Mouse (Mus musculus) forebrain, embryonic 11.5 days (tissue): ENCODE data around the gene C1qc. TPM values are rescaled to one million over a fixed set of nuclear protein-coding genes. Genes with fewer than 3 reads are reported as not detected.
A peak's percentile ranks its signal among the peaks of the same experiment; 100 is the strongest.

Experiments
- ATAC-seq: fragments of 200-750 bp; cut with Nextera tagmentation; replicated peaks from 2 replicates; pipeline ENCODE4 v1.8.0; 2017; ENCODE audit warnings: moderate TSS enrichment; ENCODE audit not compliant: low FRiP score
- DNase-seq: peaks from one replicate; pipeline ENCODE4 v3.0.0-alpha.2; 2017; ENCODE audit warnings: low spot score
- H3K27ac ChIP-seq: fragments of 300-500 bp; sonication (generic); 2 replicates; pipeline ENCODE4 v1.5.1; 2014; ENCODE audit warnings: low read depth, low read length
- H3K27me3 ChIP-seq: fragments of 300-500 bp; sonication (generic); 2 replicates; pipeline ENCODE4 v1.6.1; 2014; ENCODE audit warnings: mild to moderate bottlenecking, low read length, mixed read lengths; ENCODE audit not compliant: control insufficient read depth, insufficient read depth
- H3K36me3 ChIP-seq: fragments of 300-500 bp; sonication (generic); 2 replicates; pipeline ENCODE4 v1.6.1; 2014; ENCODE audit warnings: mild to moderate bottlenecking, low read length, moderate library complexity, mixed read lengths; ENCODE audit not compliant: control insufficient read depth, insufficient read depth
- H3K4me1 ChIP-seq: fragments of 300-500 bp; sonication (generic); replicated peaks from 2 replicates; pipeline ENCODE4 v1.6.1; 2014; ENCODE audit warnings: low read length, mixed read lengths; ENCODE audit not compliant: control insufficient read depth, insufficient read depth
- H3K4me2 ChIP-seq: fragments of 300-500 bp; sonication (generic); 2 replicates; pipeline ENCODE4 v1.6.1; 2014; ENCODE audit warnings: low read depth, mild to moderate bottlenecking, low read length, moderate library complexity, mixed read lengths; ENCODE audit not compliant: severe bottlenecking
- H3K4me3 ChIP-seq: fragments of 300-500 bp; sonication (generic); 2 replicates; pipeline ENCODE4 v1.5.1; 2014; ENCODE audit warnings: low read depth, low read length
- H3K9ac ChIP-seq: fragments of 300-500 bp; sonication (generic); 2 replicates; pipeline ENCODE4 v1.6.1; 2014; ENCODE audit warnings: low read length
- H3K9me3 ChIP-seq: fragments of 300-500 bp; sonication (generic); 2 replicates; pipeline ENCODE4 v1.6.1; 2016; ENCODE audit warnings: low read length, mixed read lengths; ENCODE audit not compliant: control insufficient read depth
- WGBS: fragments of 180-500 bp; shearing (Covaris S2); extraction: QIAGEN DNeasy Blood & Tissue Kit; methylation state at CpG from one replicate; pipeline ENCODE4 v1.1.7; 2014; 5-methylcytosine and 5-hydroxymethylcytosine counted together
- polyA plus RNA-seq: library from polyadenylated mRNA; unstranded; fragments of >200 nt; fragmentation: Nextera tagmentation; extraction: Ambion mirVana; gene quantifications from 2 replicates; pipeline ENCODE4 v1.2.1, GENCODE M21; 2014

The C1qc gene
- polyA plus RNA-seq = 10.0 and 10.7 TPM in 2 replicates

DNA sequence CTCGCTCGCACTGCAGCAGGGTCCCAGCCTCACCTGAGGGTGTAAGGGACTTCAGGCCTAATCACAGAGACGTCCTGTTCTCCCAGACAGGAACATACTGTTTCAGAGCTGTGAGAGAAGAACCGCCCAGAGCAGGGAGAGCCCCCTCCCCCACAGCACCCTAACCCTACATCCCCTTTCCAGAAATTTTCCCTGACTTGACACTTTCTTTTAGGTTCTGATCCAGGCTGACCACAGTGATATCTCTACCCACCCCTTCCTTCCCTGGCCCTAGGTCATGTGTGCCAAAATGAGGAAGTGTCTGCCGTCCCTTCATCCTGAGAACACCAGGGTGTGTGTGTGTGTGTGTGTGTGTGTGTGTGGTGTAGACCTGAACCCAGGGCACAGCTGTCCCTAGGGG, at the start of gene C1qc:
TSS of gene C1qc (minus strand) at position 255 of the 400 bp plus-strand sequence.
- no peak within 1 kb of the TSS for H3K27ac ChIP-seq
- H3K27me3 ChIP-seq = peaks cover 12% of the 10 kb centered on the region
- no peaks in the 10 kb centered on the region for H3K36me3 ChIP-seq
- H3K4me2 ChIP-seq = no peak within 1 kb of the TSS
- no peaks in the 10 kb centered on the region for H3K9me3 ChIP-seq
- ATAC-seq (no peak), DNase-seq (no peak)
- H3K4me1 ChIP-seq = peaks cover 5% of the 10 kb centered on the region; the same call in 1 of the 2 replicates
- no peak within 1 kb of the TSS for H3K9ac ChIP-seq
- WGBS = 54% methylated on average over 5 of the region's 5 CpGs
- no peak within 1 kb of the TSS for H3K4me3 ChIP-seq

GRCm38 (mm10) chr4:136937935-136938334, 45.1 kb upstream of the C1qc start:
- no peak overlapping the region for H3K9ac ChIP-seq
- no peak overlapping the region for H3K27ac ChIP-seq
- no peaks in the 10 kb centered on the region for H3K36me3 ChIP-seq
- ATAC-seq = no peak
- DNase-seq = no peak
- H3K4me3 ChIP-seq = no peak overlapping the region
- H3K4me2 ChIP-seq = no peak overlapping the region
- H3K27me3 ChIP-seq = no peaks in the 10 kb centered on the region; the same call in 1 of the 2 replicates
- no peaks in the 10 kb centered on the region for H3K9me3 ChIP-seq
- H3K4me1 ChIP-seq = no peaks in the 10 kb centered on the region; the same call in 1 of the 2 replicates
- 87% methylated on average over 5 of the region's 5 CpGs for WGBS

DNA sequence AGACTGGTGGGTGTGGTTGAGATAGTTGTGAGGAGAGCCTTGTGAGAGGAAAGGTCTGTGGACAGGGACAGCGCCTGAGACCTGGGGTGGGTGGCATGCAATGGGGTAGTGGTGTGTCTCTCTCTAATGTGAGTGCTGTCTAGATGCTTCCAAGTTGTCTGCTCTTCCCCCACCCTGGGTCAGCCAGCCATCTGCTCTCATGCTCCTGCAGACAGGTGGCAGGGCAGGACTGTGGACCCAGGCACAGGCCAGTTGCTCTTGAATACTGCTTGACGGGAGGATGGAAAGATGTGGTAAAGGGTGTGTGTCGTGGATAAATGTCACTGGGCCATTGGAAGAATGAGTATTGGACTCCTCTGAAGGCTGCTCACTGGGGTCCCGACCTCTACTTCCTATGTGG, 44.5 kb upstream of the C1qc start:
- H3K9me3 ChIP-seq = no peaks in the 10 kb centered on the region
- H3K27me3 ChIP-seq = no peaks in the 10 kb centered on the region; the same call in 1 of the 2 replicates
- no peaks in the 10 kb centered on the region; the same call in 1 of the 2 replicates for H3K4me1 ChIP-seq
- H3K36me3 ChIP-seq = no peaks in the 10 kb centered on the region
- ATAC-seq = no peak
- H3K4me2 ChIP-seq = no peak overlapping the region
- no peak overlapping the region for H3K9ac ChIP-seq
- H3K4me3 ChIP-seq = no peak overlapping the region
- H3K27ac ChIP-seq = no peak overlapping the region
- DNase-seq = no peak
- 78% methylated on average over 4 of the region's 4 CpGs for WGBS

DNA sequence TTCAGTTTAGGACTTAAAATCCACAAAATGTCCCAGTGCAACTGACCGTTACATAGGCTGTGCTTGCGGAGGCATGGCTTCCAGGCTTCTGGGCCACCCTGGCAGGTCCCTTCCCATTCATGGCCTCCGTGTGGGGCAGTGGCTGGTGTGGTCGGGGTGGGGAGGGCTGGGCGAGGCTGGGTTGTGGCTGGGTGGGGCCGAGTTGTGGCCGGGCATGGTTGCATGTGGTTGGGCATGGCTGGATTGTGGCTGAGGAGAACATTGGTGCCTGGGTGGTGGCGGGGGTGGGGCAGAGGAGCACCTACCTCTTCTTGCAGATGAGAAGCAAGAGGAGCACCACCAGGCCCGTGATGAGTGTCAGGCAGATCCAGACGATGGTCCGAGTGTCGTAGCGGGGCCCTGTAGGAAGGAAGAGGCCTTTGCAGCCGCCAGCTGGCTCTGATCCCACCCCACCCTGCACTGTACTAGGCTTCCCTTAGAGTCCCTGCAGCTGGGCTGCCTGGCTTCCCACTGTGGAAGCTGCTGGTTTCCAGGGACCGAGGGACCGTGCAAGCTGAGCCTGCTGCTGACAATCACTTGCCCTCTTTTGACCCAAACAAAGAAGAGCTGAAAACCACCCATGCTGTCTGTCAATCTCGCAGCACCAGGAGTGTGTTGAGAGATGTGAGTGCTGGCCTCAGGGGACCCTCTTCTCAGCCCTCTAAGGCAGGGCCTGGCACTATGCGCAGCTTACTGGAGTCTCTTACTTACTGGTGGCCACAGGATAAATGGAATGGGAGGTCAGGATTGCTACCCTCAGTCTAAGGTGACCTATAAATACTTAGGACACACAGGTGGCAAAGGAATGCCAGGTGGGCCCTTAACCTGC, 42.1 kb upstream of the C1qc start:
- no peaks in the 10 kb centered on the region for H3K36me3 ChIP-seq
- no peaks in the 10 kb centered on the region for H3K9me3 ChIP-seq
- H3K4me2 ChIP-seq = no peak overlapping the region
- H3K27ac ChIP-seq = no peak overlapping the region
- ATAC-seq (no peak), DNase-seq (no peak)
- no peak overlapping the region for H3K4me3 ChIP-seq
- no peaks in the 10 kb centered on the region; the same call in 1 of the 2 replicates for H3K4me1 ChIP-seq
- WGBS = 54% methylated on average over 18 of the region's 18 CpGs
- no peaks in the 10 kb centered on the region for H3K27me3 ChIP-seq
- no peak overlapping the region for H3K9ac ChIP-seq

DNA sequence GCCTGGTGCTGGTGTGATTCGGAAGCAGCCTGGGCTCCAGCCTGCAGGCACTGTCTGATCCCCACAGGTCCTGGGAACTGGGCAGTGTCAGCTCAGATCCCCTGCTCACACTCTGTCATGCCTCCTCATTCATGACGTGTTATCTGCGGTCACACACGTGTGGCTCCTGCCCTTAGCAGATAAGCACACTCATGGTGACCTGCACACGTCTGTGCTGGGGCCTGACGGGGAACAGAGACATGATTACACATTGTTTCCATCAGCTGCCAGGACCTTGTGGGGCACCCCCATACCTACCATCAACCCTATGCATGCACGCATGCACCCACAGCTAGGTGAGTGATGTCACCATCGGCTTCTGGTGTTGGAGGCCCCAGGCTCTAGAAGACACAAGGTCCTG, 37.6 kb upstream of the C1qc start:
- Histone ChIP-seq H3K36me3 (no peaks in the 10 kb centered on the region), H3K9me3 (no peaks in the 10 kb centered on the region), H3K4me2 (no peak overlapping the region), H3K27me3 (peaks cover 6% of the 10 kb centered on the region; the same call in 1 of the 2 replicates), H3K4me1 (no peaks in the 10 kb centered on the region; the same call in 1 of the 2 replicates), H3K4me3 (no peak overlapping the region), H3K9ac (no peak overlapping the region), H3K27ac (no peak overlapping the region)
- DNase-seq (no peak), ATAC-seq (no peak)
- 91% methylated on average over 8 of the region's 8 CpGs for WGBS

DNA sequence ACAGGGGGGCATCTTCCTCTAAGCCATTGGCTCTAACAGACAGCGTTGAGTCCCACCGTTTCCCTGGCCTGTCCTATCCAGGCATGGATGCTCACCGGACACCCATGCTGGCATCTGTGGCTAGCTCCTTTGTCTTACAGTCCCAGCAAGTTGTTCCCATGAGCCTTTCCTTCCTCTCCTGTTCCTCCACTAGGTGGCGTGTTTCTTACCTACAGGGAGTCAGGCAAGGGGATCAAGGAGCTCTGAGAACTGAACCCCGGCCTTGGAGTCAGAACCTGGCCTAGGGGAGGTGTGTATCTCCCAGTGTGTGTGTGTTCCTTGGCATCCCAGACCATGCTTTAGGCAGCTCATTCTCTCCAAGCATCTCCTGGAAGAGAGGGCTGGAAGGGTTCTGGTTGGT, 36.1 kb upstream of the C1qc start:
- 2% methylated on average over 5 of the region's 5 CpGs for WGBS
- no peaks in the 10 kb centered on the region for H3K9me3 ChIP-seq
- no peak overlapping the region for H3K27ac ChIP-seq
- H3K4me1 ChIP-seq = no peaks in the 10 kb centered on the region
- H3K9ac ChIP-seq = no peak overlapping the region
- no peak overlapping the region for H3K4me2 ChIP-seq
- ATAC-seq (no peak), DNase-seq (no peak)
- H3K36me3 ChIP-seq = no peaks in the 10 kb centered on the region
- peaks cover 14% of the 10 kb centered on the region; the same call in 1 of the 2 replicates for H3K27me3 ChIP-seq
- H3K4me3 ChIP-seq = no peak overlapping the region

- Histone ChIP-seq H3K4me1 (no peaks in the 10 kb centered on the region), H3K36me3 (no peaks in the 10 kb centered on the region), H3K9me3 (no peaks in the 10 kb centered on the region), H3K27ac (no peak overlapping the region), H3K9ac (no peak overlapping the region), H3K4me2 (no peak overlapping the region), H3K4me3 (no peak overlapping the region), H3K27me3 (peaks cover 15% of the 10 kb centered on the region; the same call in 1 of the 2 replicates)
- ATAC-seq = no peak
- no peak for DNase-seq
- 5% methylated on average over 15 of the region's 15 CpGs for WGBS
These were observed 32.9 kb upstream of the C1qc start for GRCm38 (mm10) chr4:136925804-136926203.

- WGBS = 7% methylated on average over 6 of the region's 6 CpGs
- no peak overlapping the region for H3K9ac ChIP-seq
- H3K36me3 ChIP-seq = no peaks in the 10 kb centered on the region
- ATAC-seq (no peak), DNase-seq (peak; percentile 84)
- no peak overlapping the region for H3K27ac ChIP-seq
- no peaks in the 10 kb centered on the region for H3K9me3 ChIP-seq
- peaks cover 15% of the 10 kb centered on the region; the same call in 1 of the 2 replicates for H3K27me3 ChIP-seq
- no peak overlapping the region for H3K4me2 ChIP-seq
- H3K4me1 ChIP-seq = no peaks in the 10 kb centered on the region
- H3K4me3 ChIP-seq = no peak overlapping the region
These were observed 31.7 kb upstream of the C1qc start for GRCm38 (mm10) chr4:136924529-136924928.
